Mouse (Mus musculus): ENCODE results near the gene Arhgap15. TPM values are rescaled to one million over a fixed set of nuclear protein-coding genes. Genes with fewer than 3 reads are reported as not detected.

Arhgap15 gene
- total and polyA plus RNA-seq, 3 experiments, result 16.6 to 40.3 (median 19.8) TPM

DNA sequence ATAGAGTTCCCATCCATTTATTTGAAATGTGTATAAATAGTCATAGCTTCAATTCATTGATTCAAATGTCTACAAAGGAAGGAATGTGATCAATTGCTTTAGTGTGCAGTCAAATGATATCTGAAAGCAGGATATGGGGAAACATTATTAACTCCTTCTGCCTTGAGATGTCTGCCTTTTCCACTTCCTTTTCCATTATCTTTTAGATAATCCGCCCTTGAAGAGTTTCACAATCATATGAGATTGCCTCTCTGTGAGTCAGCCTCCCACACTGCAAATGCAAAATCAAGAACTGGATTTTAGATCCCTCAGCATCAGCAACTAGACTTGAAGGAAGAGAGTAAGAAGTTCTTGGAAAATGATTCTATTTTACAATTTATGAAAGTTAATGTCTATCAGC is 276.1 kb downstream of the Arhgap15 start:
- dilution Hi-C loops (cut with MboI; ENCODE audit: extremely low pct_ligation_motif_present, extremely low pct_unique_long_range_greater_than_20kb, low sequenced_read_pairs) (no loop called here), in situ Hi-C loops (cut with MboI; ENCODE audit: low pct_ligation_motif_present, low pct_unique_long_range_greater_than_20kb, low sequenced_read_pairs) (no loop called here)
- no peak for DNase-seq (ENCODE audit: extremely low read depth)

GRCm38 (mm10) chr2:44029035-44029715 is 280.6 kb downstream of the Arhgap15 start:
- Histone ChIP-seq H3K36me3 (replicated peaks in 1 of 2; ENCODE audit: control insufficient read depth in 1 of 2, insufficient read depth in 1 of 2, low read length in 1 of 2) (peaks cover 0 to 4% of the 10 kb centered on the region in 2 experiments), H3K79me2 (replicated peaks; ENCODE audit: control insufficient read depth, extremely low read depth, insufficient read depth, poor library complexity, severe bottlenecking) (no peaks in the 10 kb centered on the region), H3K4me3 (replicated peaks in 1 of 3; ENCODE audit: low read depth in 2 of 3, low read length in 2 of 3, poor library complexity in 1 of 3) (no peak overlapping the region), H3K27ac (ENCODE audit: insufficient read depth, low read depth) (no peak overlapping the region), H3K4me1 (ENCODE audit: control insufficient read depth in 1 of 2, insufficient read depth in 2 of 2) (no peaks in the 10 kb centered on the region), H3K9ac (ENCODE audit: insufficient read depth, low read depth) (no peak overlapping the region), H3K27me3 (replicated peaks) (no peaks in the 10 kb centered on the region), H3K9me3 (replicated peaks; ENCODE audit: low read length) (no peaks in the 10 kb centered on the region), H3K4me2 (ENCODE audit: insufficient read depth, low read depth, poor library complexity, severe bottlenecking) (no peak overlapping the region)
- in situ Hi-C loops (cut with MboI; ENCODE audit: low pct_ligation_motif_present, low pct_unique_long_range_greater_than_20kb, low sequenced_read_pairs) (no loop called here), dilution Hi-C loops (cut with MboI; ENCODE audit: extremely low pct_ligation_motif_present, extremely low pct_unique_long_range_greater_than_20kb, low sequenced_read_pairs) (no loop called here)
- no peak for TF ChIP-seq NRF1 (IDR thresholded peaks at IDR 0.05; ENCODE audit: low read depth, low read length)
- no peak for TF ChIP-seq NELFE (IDR thresholded peaks at IDR 0.05; ENCODE audit: low read depth, low read length)
- no peak for TF ChIP-seq POLR2AphosphoS2 (IDR thresholded peaks at IDR 0.05; ENCODE audit: low read depth, low read length)
- no peak for TF ChIP-seq POLR2A (IDR thresholded peaks at IDR 0.05; ENCODE audit: low read depth, low read length)
- TF ChIP-seq MAX (IDR thresholded peaks at IDR 0.05; ENCODE audit: low read length), result no peak
- TF ChIP-seq ELF1 (IDR thresholded peaks at IDR 0.05; ENCODE audit: low read depth, low read length), result no peak
- TF ChIP-seq EP300 (IDR thresholded peaks at IDR 0.05; ENCODE audit: low read length), result no peak
- no peak for TF ChIP-seq BHLHE40 (IDR thresholded peaks at IDR 0.05; ENCODE audit: low read depth, low read length)
- no peak for TF ChIP-seq PAX5 (IDR thresholded peaks at IDR 0.05; ENCODE audit: low read length)
- DNase-seq (ENCODE audit: extremely low read depth), result no peak

More for the DNA sequence above, 276.1 kb downstream of the Arhgap15 start:
- H3K27ac ChIP-seq (ENCODE audit: insufficient read depth, low read depth), result no peak overlapping the region
- H3K4me1 ChIP-seq (ENCODE audit: control insufficient read depth in 1 of 2, insufficient read depth in 2 of 2), result no peaks in the 10 kb centered on the region
- H3K36me3 ChIP-seq (replicated peaks in 1 of 2; ENCODE audit: control insufficient read depth in 1 of 2, insufficient read depth in 1 of 2, low read length in 1 of 2), result peaks cover 0 to 4% of the 10 kb centered on the region in 2 experiments
- no peak overlapping the region for H3K9ac ChIP-seq (ENCODE audit: insufficient read depth, low read depth)
- no peak overlapping the region for H3K4me2 ChIP-seq (ENCODE audit: insufficient read depth, low read depth, poor library complexity, severe bottlenecking)
- no peaks in the 10 kb centered on the region for H3K9me3 ChIP-seq (replicated peaks; ENCODE audit: low read length)
- no peak overlapping the region for H3K4me3 ChIP-seq (replicated peaks in 1 of 3; ENCODE audit: low read depth in 2 of 3, low read length in 2 of 3, poor library complexity in 1 of 3)
- no peak for TF ChIP-seq HCFC1 (IDR thresholded peaks at IDR 0.05; ENCODE audit: low read depth, low read length)
- no peak for TF ChIP-seq ZKSCAN1 (IDR thresholded peaks at IDR 0.05; ENCODE audit: borderline replicate concordance, low read depth, low read length)
- TF ChIP-seq ZC3H11A (IDR thresholded peaks at IDR 0.05; ENCODE audit: low read depth, low read length), result no peak
- no peaks in the 10 kb centered on the region for H3K27me3 ChIP-seq (replicated peaks)
- H3K79me2 ChIP-seq (replicated peaks; ENCODE audit: control insufficient read depth, extremely low read depth, insufficient read depth, poor library complexity, severe bottlenecking), result no peaks in the 10 kb centered on the region

GRCm38 (mm10) chr2:44029865-44030264 is 281.2 kb downstream of the Arhgap15 start:
- Histone ChIP-seq H3K4me1 (ENCODE audit: control insufficient read depth in 1 of 2, insufficient read depth in 2 of 2) (no peaks in the 10 kb centered on the region), H3K27me3 (replicated peaks) (no peaks in the 10 kb centered on the region), H3K9me3 (replicated peaks; ENCODE audit: low read length) (no peaks in the 10 kb centered on the region), H3K4me3 (replicated peaks in 1 of 3; ENCODE audit: low read depth in 2 of 3, low read length in 2 of 3, poor library complexity in 1 of 3) (no peak overlapping the region), H3K9ac (ENCODE audit: insufficient read depth, low read depth) (no peak overlapping the region), H3K79me2 (replicated peaks; ENCODE audit: control insufficient read depth, extremely low read depth, insufficient read depth, poor library complexity, severe bottlenecking) (no peaks in the 10 kb centered on the region), H3K27ac (ENCODE audit: insufficient read depth, low read depth) (no peak overlapping the region), H3K4me2 (ENCODE audit: insufficient read depth, low read depth, poor library complexity, severe bottlenecking) (no peak overlapping the region), H3K36me3 (replicated peaks in 1 of 2; ENCODE audit: control insufficient read depth in 1 of 2, insufficient read depth in 1 of 2, low read length in 1 of 2) (peaks cover 0 to 4% of the 10 kb centered on the region in 2 experiments)
- DNase-seq (ENCODE audit: extremely low read depth), result no peak
- dilution Hi-C loops (cut with MboI; ENCODE audit: extremely low pct_ligation_motif_present, extremely low pct_unique_long_range_greater_than_20kb, low sequenced_read_pairs), result no loop called here
- in situ Hi-C loops (cut with MboI; ENCODE audit: low pct_ligation_motif_present, low pct_unique_long_range_greater_than_20kb, low sequenced_read_pairs), result no loop called here
- no peak for TF ChIP-seq PAX5 (IDR thresholded peaks at IDR 0.05; ENCODE audit: low read length)
- no peak for TF ChIP-seq CHD2 (IDR thresholded peaks at IDR 0.05; ENCODE audit: low read length)
- TF ChIP-seq MAZ (IDR thresholded peaks at IDR 0.05; ENCODE audit: low read depth, low read length), result no peak
- no peak for TF ChIP-seq POLR2A (IDR thresholded peaks at IDR 0.05; ENCODE audit: low read depth, low read length)
- no peak for TF ChIP-seq ETS1 (conservative IDR thresholded peaks at IDR 0.05; ENCODE audit: low read depth, low read length)
- TF ChIP-seq JUND (conservative IDR thresholded peaks at IDR 0.05; ENCODE audit: low read depth, low read length), result no peak
- TF ChIP-seq CHD1 (IDR thresholded peaks at IDR 0.05; ENCODE audit: low read depth, low read length), result no peak
- no peak for TF ChIP-seq BHLHE40 (IDR thresholded peaks at IDR 0.05; ENCODE audit: low read depth, low read length)
- no peak for TF ChIP-seq IRF4 (IDR thresholded peaks at IDR 0.05; ENCODE audit: low read depth, low read length)
- no peak for TF ChIP-seq NELFE (IDR thresholded peaks at IDR 0.05; ENCODE audit: low read depth, low read length)
- no peak for TF ChIP-seq USF2 (conservative IDR thresholded peaks at IDR 0.05; ENCODE audit: low read depth, low read length)
- no peak for TF ChIP-seq SIN3A (IDR thresholded peaks at IDR 0.05; ENCODE audit: low read length)
- TF ChIP-seq ZNF384 (IDR thresholded peaks at IDR 0.05; ENCODE audit: low read depth, low read length), result no peak

Data from CH12.LX (cell line).